Mouse (Mus musculus) kidney, adult 2 months (tissue): ENCODE measurements around the gene Pxylp1.

Source experiments
- CTCF ChIP-seq: fragments of 200-500 bp; conservative IDR thresholded peaks from 2 replicates; pipeline ENCODE4 v1.5.1; 2011; ENCODE audit warnings: low read depth, mild to moderate bottlenecking, control low read depth, low read length, moderate library complexity, mixed read lengths; ENCODE audit not compliant: insufficient read depth, insufficient read length
- POLR2A ChIP-seq: fragments of 200-500 bp; IDR thresholded peaks from one replicate; pipeline ENCODE4 v1.6.1; 2011; ENCODE audit warnings: low read depth, low read length, control low read depth

DNA sequence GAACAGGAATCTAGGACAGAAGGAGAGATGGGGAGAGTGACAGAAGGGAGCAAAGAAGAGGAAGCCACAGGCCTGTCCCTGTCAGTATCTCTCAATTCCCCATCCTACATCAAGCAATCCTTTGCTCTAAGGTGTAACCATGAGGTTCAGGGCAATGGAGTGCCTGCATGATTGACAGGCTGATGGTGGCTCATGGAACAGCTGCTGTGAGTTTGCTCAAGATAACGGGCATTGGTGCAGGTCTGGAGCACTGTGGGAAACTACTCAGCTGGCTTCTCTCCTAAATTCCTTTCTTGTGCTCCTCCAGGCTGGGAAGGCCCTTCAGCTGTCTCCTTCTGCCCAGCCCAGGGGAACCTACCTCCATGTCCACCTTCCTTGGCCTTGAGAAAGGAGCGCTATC, 16.3 kb upstream of the Pxylp1 start:
- TF ChIP-seq CTCF (no peak), POLR2A (no peak)
